Mouse (Mus musculus) hindbrain, embryonic 15.5 days (tissue): Measurements from ENCODE around the gene Mrvi1. TPM values are rescaled to one million over a fixed set of nuclear protein-coding genes. Genes with fewer than 3 reads are reported as not detected.
A peak's percentile ranks its signal among the peaks of the same experiment; 100 is the strongest.

Experiments used
- ATAC-seq: fragments of 200-750 bp; cut with Nextera tagmentation; 2 replicates; pipeline ENCODE4 v1.8.0; 2017; ENCODE audit warnings: low read depth, moderate number of reproducible peaks, moderate TSS enrichment; ENCODE audit not compliant: low FRiP score
- H3K27ac ChIP-seq: fragments of 300-500 bp; sonication (generic); replicated peaks from 2 replicates; pipeline ENCODE4 v1.5.1; 2015; ENCODE audit warnings: mild to moderate bottlenecking, inconsistent platforms
- H3K27me3 ChIP-seq: fragments of 300-500 bp; sonication (generic); 2 replicates; pipeline ENCODE4 v1.6.1; 2015; ENCODE audit warnings: control low read depth, inconsistent platforms
- H3K36me3 ChIP-seq: fragments of 300-500 bp; sonication (generic); 2 replicates; pipeline ENCODE4 v1.6.1; 2015; ENCODE audit warnings: control low read depth, inconsistent platforms
- H3K4me1 ChIP-seq: fragments of 300-500 bp; sonication (generic); replicated peaks from 2 replicates; pipeline ENCODE4 v1.6.1; 2015; ENCODE audit warnings: control low read depth, inconsistent platforms
- H3K4me2 ChIP-seq: fragments of 300-500 bp; sonication (generic); 2 replicates; pipeline ENCODE4 v1.6.1; 2015; ENCODE audit warnings: moderate library complexity, mild to moderate bottlenecking, inconsistent platforms
- H3K4me3 ChIP-seq: fragments of 300-500 bp; sonication (generic); 2 replicates; pipeline ENCODE4 v1.5.1; 2015; ENCODE audit warnings: mild to moderate bottlenecking, inconsistent platforms
- H3K9ac ChIP-seq: fragments of 300-500 bp; sonication (generic); 2 replicates; pipeline ENCODE4 v1.6.1; 2015; ENCODE audit warnings: inconsistent platforms
- H3K9me3 ChIP-seq: fragments of 300-500 bp; sonication (generic); 2 replicates; pipeline ENCODE4 v1.6.1; 2016; ENCODE audit warnings: control low read depth, inconsistent platforms
- WGBS: fragments of 180-500 bp; shearing (Covaris S2); methylation state at CpG from one replicate; pipeline ENCODE4 v1.1.7; 2015; 5-methylcytosine and 5-hydroxymethylcytosine counted together
- polyA plus RNA-seq: library from polyadenylated mRNA; unstranded; fragments of >200 nt; fragmentation: Nextera tagmentation; extraction: Ambion mirVana; gene quantifications from 2 replicates; pipeline ENCODE4 v1.2.1, GENCODE M21; 2015

Mrvi1 gene
- polyA plus RNA-seq, 1 experiment from 2014 or later, result 1.2 TPM

GRCm38 (mm10) chr7:110833024-110833423, 149.2 kb downstream of the Mrvi1 start:
- WGBS, result 95% methylated on average over 1 of the region's 1 CpGs
- Histone ChIP-seq H3K9ac (no peak overlapping the region), H3K27ac (no peak overlapping the region), H3K27me3 (no peaks in the 10 kb centered on the region), H3K9me3 (no peaks in the 10 kb centered on the region), H3K36me3 (peaks cover 19% of the 10 kb centered on the region), H3K4me3 (no peak overlapping the region), H3K4me2 (no peak overlapping the region), H3K4me1 (no peaks in the 10 kb centered on the region)
- no peak for ATAC-seq

GRCm38 (mm10) chr7:110823995-110824953, 158.0 kb downstream of the Mrvi1 start:
- no peaks in the 10 kb centered on the region for H3K27me3 ChIP-seq
- H3K4me1 ChIP-seq, result peaks cover 7% of the 10 kb centered on the region; the same call in 1 of the 2 replicates
- peaks cover 22% of the 10 kb centered on the region for H3K36me3 ChIP-seq
- no peak overlapping the region for H3K4me3 ChIP-seq
- no peak overlapping the region for H3K4me2 ChIP-seq
- H3K9ac ChIP-seq, result no peak overlapping the region
- WGBS, result 82% methylated on average over 8 of the region's 8 CpGs
- H3K9me3 ChIP-seq, result no peaks in the 10 kb centered on the region
- no peak for ATAC-seq
- no peak overlapping the region for H3K27ac ChIP-seq

- 74% methylated on average over 4 of the region's 4 CpGs for WGBS
- no peak for ATAC-seq
- no peak overlapping the region for H3K4me3 ChIP-seq
- H3K4me2 ChIP-seq, result no peak overlapping the region
- H3K9ac ChIP-seq, result no peak overlapping the region
- H3K27me3 ChIP-seq, result no peaks in the 10 kb centered on the region
- H3K4me1 ChIP-seq, result peaks cover 7% of the 10 kb centered on the region; the same call in 1 of the 2 replicates
- H3K36me3 ChIP-seq, result peaks cover 16% of the 10 kb centered on the region
- no peaks in the 10 kb centered on the region for H3K9me3 ChIP-seq
- no peak overlapping the region for H3K27ac ChIP-seq
Measured at GRCm38 (mm10) chr7:110823593-110823992, 158.7 kb downstream of the Mrvi1 start.

- no peaks in the 10 kb centered on the region for H3K9me3 ChIP-seq
- ATAC-seq, result no peak
- peaks cover 7% of the 10 kb centered on the region; the same call in 1 of the 2 replicates for H3K4me1 ChIP-seq
- no peaks in the 10 kb centered on the region for H3K27me3 ChIP-seq
- H3K4me3 ChIP-seq, result no peak overlapping the region
- H3K36me3 ChIP-seq, result peaks cover 14% of the 10 kb centered on the region
- H3K27ac ChIP-seq, result no peak overlapping the region
- no peak overlapping the region for H3K4me2 ChIP-seq
- WGBS, result 90% methylated on average over 8 of the region's 8 CpGs
- H3K9ac ChIP-seq, result no peak overlapping the region
Measured at GRCm38 (mm10) chr7:110823076-110823475, 159.2 kb downstream of the Mrvi1 start.

- WGBS, result 56% methylated on average over 4 of the region's 4 CpGs
- H3K4me2 ChIP-seq, result no peak overlapping the region
- ATAC-seq, result no peak
Measured at GRCm38 (mm10) chr7:110822055-110822454, 160.2 kb downstream of the Mrvi1 start.

GRCm38 (mm10) chr7:110821653-110822052, 160.6 kb downstream of the Mrvi1 start:
- Histone ChIP-seq H3K9me3 (no peaks in the 10 kb centered on the region), H3K4me2 (no peak overlapping the region), H3K4me1 (peaks cover 7% of the 10 kb centered on the region; the same call in 1 of the 2 replicates), H3K9ac (no peak overlapping the region), H3K27ac (peak overlapping the region; percentile 50; the same call in 1 of the 2 replicates), H3K27me3 (no peaks in the 10 kb centered on the region), H3K4me3 (no peak overlapping the region), H3K36me3 (peaks cover 13% of the 10 kb centered on the region)
- 50% methylated on average over 3 of the region's 3 CpGs for WGBS
- no peak; the same call in 1 of the 2 replicates for ATAC-seq

More at GRCm38 (mm10) chr7:110822055-110822454, 160.2 kb downstream of the Mrvi1 start:
- Histone ChIP-seq H3K9ac (no peak overlapping the region), H3K9me3 (no peaks in the 10 kb centered on the region), H3K27ac (peak overlapping the region; percentile 50; the same call in 1 of the 2 replicates), H3K4me3 (no peak overlapping the region), H3K4me1 (peaks cover 7% of the 10 kb centered on the region; the same call in 1 of the 2 replicates), H3K27me3 (no peaks in the 10 kb centered on the region), H3K36me3 (peaks cover 14% of the 10 kb centered on the region)

GRCm38 (mm10) chr7:110821068-110821467, 161.2 kb downstream of the Mrvi1 start:
- ATAC-seq, result no peak
- H3K27me3 ChIP-seq, result no peaks in the 10 kb centered on the region
- no peak overlapping the region for H3K9ac ChIP-seq
- 18% methylated on average over 5 of the region's 5 CpGs for WGBS
- H3K4me1 ChIP-seq, result peaks cover 7% of the 10 kb centered on the region; the same call in 1 of the 2 replicates
- H3K36me3 ChIP-seq, result peaks cover 11% of the 10 kb centered on the region
- H3K27ac ChIP-seq, result peak overlapping the region; percentile 50; the same call in 1 of the 2 replicates
- no peaks in the 10 kb centered on the region for H3K9me3 ChIP-seq
- H3K4me3 ChIP-seq, result no peak overlapping the region
- H3K4me2 ChIP-seq, result no peak overlapping the region

- ATAC-seq, result no peak
- 0 out of 2 replicates have a peak, but pooled peaks cover 6% of the 10 kb centered on the region for H3K36me3 ChIP-seq
- H3K27ac ChIP-seq, result no peak overlapping the region
- WGBS, result 90% methylated on average over 11 of the region's 11 CpGs
- no peaks in the 10 kb centered on the region for H3K27me3 ChIP-seq
- H3K4me1 ChIP-seq, result peaks cover 7% of the 10 kb centered on the region; the same call in 1 of the 2 replicates
- no peak overlapping the region for H3K9ac ChIP-seq
- no peak overlapping the region for H3K4me2 ChIP-seq
- no peak overlapping the region for H3K4me3 ChIP-seq
- H3K9me3 ChIP-seq, result no peaks in the 10 kb centered on the region
Measured at GRCm38 (mm10) chr7:110818787-110819350, 163.4 kb downstream of the Mrvi1 start.

Other genes starting within 250 kb of the Mrvi1 start
- gene Ampd3, start 214.3 kb downstream of the Mrvi1 start, polyA plus RNA-seq, result 11.9 TPM in 2 replicates
- 37.9 and 39.8 TPM in 2 replicates for gene Rnf141, start 138.0 kb downstream of the Mrvi1 start, polyA plus RNA-seq
- gene Lyve1, start 119.2 kb downstream of the Mrvi1 start, polyA plus RNA-seq, result 4.3 and 4.9 TPM in 2 replicates
- gene Ctr9, start 46.5 kb upstream of the Mrvi1 start, polyA plus RNA-seq, result 76.0 and 78.0 TPM in 2 replicates
- 1,003 and 1,033 TPM in 2 replicates for gene Eif4g2, start 100.6 kb upstream of the Mrvi1 start, polyA plus RNA-seq